Mouse (Mus musculus): ENCODE measurements around the gene Uck1.
A peak's percentile ranks its signal among the peaks of the same experiment; 100 is the strongest.
"Not testable (repeated sequence)": the region's sequence is repeated elsewhere in the genome, so short reads cannot be mapped to it uniquely, and the experiment has no call there.

The Uck1 gene

DNA sequence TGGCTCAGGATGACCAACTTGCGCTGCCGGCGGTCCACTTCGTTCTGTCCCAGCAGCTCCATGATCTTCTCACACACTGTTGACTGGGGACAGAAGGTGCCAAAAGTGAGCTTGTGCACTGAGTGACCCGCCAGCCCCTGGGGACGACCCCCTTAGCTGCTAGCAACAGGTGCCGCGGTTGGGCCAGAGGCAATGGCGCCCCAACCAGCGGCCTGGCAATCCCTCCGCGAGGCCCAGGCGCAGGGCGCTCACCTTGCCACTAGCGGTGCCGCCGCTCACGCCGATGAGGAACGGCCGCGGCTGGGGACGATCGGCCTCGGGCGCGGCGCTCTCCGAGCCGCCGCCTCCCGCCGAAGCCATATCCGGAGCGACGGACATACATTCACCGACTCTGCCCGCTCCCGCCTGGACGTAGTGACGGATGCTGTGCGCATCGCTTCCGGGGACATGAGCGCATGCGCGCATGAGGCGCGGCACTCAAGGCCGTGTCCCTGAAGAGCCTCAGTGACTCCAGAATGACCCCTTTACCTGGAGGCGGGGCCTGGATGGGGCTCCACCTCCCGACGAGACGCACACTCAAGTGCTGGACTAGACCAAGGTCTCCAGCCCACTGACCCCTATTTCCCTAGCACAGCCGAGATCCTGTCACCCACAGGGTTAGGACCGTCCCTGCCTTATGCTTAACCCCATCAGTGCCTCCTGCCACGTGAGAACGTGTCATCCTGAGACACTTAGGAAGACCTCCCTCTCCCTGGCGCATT lies at the start of gene Uck1:
Uck1 (minus strand) TSS at position 503 of the 761 bp plus-strand sequence.
- peak; percentile 91 to 94 for DNase-seq

DNA sequence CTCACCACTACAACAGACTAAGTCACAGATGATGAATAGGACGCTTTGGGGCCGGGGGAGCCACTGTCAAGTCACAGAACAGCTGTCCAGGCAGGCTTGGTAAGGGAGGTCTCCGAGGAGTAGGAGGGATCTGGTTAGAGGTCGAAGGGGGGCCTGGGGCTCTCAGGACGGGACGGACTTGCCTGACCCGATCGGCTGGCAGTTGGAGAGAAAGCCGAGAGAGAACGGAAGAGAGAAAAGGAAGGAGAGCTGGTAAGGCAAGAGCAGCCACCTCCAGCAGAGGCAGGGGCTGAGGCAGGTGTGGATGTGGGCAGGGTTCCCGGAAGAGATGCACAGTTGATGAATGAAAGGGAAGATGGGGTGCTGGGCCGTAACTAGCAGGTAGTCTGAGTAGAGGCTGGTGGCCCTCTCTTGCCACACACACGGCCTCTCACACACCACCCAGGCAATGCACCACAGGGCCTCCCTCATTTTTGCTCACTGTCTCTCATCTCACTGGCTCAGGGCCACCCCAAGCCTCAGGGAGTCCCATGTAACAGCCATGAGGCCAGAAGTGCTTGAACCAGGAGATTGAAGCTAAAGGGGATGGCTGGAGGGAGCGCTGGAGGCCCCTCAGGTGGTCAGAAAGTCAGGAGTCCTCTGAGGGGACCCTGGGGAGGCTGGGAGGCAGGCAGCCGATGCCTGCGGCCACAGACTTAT lies 49.1 kb upstream of the Uck1 start:
- DNase-seq: no peak

DNA sequence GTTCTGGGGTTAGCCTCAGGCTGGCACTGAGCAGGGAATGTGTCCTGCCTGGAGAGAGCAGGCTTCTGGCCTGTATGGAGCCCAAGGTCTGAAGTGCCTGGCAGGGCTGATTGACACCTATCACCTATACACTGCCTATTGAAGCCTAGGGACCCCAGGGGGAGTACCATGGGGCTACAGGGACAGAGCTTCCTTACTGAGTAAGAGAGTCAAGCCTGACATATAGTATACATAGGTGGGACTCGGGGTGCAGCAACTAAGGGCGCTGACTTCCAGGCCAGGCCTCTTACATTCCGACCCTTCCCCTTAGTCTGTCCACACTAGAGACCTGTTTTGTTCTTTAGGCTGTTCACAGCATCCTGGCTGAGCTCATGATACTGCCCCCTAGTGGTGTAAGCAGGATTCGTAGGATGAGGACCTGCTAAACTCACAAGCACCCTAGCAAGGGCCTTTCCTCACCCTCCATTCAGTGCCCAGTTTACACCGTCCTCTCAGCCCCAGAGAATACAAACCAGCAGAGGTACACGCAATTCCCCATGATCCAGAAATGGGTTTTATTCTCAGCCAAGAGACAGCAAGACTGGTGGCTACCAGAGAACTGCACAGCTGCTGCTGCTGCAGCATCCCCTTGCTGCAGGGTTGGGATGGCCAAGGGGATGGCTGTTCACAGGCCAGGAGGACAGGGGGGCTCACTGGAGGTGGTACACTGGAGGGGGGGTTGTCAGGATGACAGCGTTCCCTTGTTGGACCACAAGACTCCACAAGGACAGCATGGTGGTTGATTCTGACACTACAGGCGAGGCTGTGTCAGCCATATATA lies 48.2 kb upstream of the Uck1 start:
- peak in 1 of 2 experiments; percentile 64 for DNase-seq

DNA sequence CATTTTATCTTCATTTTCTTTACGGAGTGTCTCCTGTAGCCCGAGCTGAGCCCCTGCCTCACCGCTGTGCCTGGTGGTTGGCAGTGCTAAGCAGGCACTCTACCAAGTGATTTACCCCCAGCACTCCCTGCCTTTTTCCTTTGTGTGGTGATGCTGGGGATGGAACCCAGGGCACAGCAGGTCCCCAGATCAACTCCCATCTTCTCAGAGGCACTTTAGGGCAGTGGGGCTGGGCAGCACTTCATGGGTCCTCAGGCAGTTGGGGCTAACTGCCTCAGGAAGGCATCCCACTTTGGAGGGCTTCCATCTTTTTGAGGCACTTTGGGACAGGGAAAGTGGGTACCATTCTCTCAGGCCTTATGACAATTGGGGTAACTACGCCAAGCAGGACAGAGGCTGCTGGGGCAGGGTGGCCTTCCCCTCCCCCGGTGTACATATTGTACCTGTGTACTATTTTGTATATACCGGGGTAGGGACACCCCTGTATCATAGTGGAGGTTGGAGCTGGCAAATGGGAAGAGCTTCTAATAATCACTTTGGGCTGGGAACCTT lies 47.4 kb upstream of the Uck1 start:
- DNase-seq: no peak

DNA sequence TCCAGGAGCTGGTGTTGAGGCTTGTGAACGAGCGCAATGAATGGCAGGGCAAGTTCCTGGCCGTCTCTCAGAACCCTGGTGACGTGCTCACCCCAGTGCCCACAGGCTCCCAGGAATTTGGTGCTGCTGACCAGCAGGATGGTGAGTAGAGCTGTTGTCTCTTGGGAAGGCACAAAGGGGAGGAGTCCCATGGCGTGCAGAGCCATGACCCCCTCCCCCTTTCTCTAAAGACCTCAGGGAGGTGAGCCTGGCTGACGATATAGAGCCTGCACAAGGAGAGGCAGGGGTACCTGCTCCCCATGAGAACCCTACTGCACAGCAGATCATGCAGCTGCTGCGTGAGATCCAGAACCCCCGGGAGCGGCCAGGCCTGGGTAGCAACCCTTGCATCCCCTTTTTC lies 46.2 kb upstream of the Uck1 start:
- no peak for DNase-seq

DNA sequence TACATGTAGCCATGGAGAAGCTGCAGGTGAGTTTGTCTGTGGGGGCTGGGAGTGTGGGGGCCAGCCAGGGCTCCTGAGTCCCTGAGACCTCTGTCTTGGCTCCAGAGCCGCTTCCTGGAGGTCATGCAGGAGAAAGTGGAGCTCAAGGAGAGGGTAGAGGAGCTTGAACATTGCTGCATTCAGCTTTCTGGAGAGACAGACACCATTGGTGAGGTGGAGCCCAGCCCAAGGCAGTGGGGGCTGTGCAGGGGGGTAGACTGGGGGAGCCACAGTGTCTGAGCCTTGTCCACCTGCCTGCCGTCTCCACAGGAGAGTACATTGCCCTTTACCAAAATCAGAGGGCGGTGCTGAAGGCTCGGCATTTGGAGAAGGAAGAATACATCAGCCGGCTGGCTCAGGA lies 45.7 kb upstream of the Uck1 start:
- DNase-seq: no peak

DNA sequence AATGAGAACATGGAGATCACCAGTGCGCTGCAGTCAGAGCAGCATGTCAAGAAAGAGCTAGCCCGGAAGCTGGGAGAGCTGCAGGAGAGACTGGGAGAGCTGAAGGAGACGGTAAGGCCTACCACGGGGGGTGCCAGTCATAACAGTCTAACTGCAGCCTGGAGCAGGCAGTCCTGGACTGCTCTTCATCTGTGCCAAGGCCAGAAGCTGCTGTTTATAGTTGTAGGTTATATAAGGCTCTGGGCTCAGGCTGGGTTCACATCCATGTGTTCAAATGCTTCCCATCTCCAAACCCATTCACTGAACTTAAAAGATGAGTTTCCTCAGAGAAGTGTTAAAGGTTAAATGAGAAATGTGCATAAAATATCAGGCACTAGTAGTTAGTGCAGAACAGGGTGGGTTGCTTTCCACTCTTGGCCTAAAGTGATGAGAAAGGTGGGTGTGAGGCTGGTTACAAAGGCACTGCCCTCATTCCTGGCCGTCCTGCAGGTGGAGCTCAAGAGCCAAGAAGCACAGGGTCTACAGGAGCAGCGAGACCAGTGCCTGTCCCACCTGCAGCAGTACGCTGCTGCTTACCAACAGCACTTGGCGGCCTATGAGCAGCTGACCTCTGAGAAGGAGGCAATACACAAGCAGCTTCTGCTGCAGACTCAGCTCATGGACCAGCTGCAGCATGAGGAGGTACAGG lies 44.3 kb upstream of the Uck1 start:
- DNase-seq: peak; percentile 53 to 70

DNA sequence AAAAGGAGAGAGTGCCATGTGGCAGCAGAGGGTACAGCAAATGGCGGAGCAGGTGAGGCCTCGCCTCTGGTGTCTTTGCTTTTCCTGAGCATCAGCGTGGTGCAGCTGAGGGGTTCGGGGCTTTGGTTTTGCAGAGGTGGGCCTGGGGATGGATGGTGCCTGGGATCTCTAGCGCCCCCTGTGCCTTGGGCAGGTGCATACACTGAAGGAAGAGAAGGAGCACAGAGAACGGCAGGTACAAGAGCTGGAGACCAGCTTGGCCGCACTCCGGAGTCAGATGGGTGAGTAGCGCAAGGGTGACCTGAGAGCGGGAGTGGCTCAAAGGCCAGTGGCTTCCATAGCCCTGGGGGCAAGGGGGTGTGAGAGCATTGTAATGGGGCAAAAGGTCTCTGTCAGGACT lies 43.0 kb upstream of the Uck1 start:
- DNase-seq: peak in 1 of 2 experiments; percentile 25

DNA sequence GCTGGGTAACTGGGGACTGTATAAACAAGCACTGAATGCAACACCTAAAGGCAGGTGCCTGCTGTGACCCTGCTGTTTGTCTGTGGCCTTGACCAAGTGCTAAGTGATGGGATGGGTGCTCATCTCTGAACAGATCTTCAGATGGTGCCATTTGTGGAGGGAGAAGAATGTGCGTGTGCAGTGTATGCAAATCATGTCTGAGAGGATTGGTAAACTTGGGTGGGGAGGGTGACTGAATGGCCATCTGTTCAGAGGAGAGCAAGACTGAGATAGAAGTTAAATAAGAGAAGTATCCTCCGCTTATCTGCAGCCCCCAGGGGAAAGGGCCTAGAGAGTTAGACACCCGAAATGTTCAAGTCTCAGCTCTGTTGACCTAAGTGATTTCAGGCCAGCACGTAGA lies 39.5 kb upstream of the Uck1 start:
- DNase-seq: no peak

DNA sequence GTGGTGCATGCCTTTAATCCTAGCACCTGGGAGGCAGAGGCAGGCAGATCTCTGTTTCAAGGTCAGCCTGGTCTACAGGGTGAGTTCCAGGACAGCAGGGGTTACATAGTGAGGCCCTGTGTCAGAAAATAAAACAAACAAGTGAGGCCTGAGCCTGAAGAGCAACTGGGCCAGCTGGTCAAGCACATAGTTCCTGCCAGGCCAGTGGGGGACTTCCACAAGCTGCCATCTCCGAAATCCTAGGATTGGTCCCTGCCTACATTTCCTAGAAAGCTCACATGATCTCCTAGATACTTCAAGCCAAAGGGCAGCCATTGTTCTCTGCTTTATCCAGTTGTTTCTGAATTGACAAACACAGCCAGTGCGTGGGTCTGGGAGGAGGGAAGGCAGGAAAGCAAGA lies 35.9 kb upstream of the Uck1 start:
- not testable (repeated sequence) for DNase-seq

DNA sequence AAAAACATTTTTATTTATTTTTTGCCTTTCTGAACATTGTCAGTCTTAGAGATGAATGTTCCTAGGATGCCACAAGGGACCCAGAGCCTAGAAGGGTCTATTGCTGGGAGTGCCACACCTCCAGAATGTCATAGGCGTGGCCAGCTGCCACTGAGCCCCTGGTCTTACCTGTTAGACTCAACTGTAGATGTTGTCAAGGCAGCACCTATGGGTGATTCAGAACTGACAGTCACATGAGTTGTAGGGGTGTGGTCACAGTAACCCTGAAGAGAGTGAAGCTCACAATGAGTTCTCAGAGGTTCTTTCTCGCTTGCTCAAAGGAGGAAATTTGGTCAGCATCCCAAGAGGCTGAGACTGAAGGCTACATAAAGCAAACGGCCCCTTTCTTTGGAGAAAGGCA lies 35.3 kb upstream of the Uck1 start:
- DNase-seq: no peak

DNA sequence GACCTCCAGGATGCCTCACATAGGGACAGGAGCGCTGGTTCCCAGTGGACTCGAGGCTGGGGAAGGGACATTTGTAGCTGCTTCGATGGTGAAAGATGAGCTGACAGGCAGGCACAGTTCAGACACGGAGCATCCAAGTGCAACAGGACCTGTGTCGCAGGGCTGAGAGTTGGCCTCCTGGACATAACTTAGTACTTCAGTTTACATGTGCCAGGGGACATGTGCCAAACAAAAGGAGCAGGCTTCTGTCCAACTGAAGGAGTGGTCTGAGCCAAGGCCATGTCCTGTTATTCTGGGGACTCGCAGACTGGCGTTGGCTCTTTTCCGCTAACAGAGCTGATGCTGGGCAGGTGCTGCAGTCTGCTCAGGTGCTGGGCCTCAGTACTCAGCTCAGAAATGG lies 34.4 kb upstream of the Uck1 start:
- DNase-seq: peak; percentile 36 to 38

DNA sequence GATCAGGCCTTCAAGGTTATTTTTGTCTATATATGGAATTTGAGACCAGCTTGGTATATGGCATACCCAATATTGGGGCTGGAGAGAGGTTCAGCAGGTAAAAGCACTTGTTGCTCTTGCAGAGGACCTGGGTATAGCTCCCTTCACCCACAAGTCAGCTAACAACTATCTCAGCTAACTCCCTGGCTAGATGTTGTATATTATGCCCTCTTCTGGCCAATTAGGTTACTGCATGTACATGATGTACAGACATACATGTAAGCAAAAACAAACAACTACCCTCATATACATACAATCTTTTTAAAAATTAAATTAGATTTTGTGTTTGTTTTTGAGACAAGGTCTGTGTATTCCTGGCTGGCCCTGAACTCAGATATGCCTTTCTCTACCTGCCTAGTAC lies 29.6 kb upstream of the Uck1 start:
- DNase-seq: no peak

DNA sequence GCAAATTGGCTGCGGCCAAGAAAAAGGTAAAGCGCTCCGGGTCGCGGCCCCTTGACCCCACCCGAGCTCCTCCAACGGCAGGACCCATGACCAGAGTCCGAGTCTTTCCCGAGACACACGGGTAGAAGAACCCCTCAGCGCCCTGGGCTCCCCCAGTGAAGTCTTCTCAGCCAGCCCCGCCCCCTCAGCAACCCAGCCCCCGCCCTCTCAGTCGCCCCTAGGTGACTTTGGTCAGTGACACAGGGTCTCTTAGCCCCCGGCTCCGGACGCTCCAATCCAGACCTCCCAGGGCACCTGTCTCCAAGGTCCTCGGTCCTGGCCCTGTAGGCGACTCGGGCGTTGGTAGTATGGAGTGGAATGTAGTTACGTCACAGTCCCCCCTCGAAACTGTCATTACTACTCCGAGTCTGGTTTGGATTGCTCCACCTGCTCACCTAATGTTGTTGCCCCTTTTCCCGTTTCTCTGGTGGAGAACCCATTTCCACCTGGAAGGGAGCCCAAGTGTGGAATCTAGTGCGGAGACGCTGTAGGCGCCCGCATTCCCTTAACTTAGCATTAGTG lies 28.5 kb upstream of the Uck1 start:
- no peak for DNase-seq

DNA sequence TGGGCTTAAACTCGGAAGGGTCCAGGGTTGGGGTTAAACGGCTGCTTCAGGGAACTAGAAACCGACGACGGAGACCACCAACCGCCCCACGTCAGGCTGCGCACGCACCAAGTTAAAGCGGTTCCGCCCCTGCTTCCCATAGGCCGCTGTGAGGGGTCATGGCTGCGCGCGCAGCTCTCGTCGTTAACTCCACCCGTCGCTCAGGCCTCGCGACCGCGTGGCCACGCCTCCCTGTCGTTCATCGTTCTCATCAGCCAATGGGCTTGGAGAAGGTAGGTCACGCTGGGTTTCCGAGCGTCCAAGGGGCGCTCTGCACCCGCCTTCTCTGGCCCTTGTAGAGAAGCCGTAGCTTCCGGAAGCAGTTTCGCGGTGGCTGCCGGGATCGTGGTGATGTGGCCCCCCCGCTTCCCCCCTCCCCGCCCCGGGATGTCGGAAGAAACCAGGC lies 28.0 kb upstream of the Uck1 start, which contains the start of gene Swi5:
Swi5 (minus strand) TSS at position 153 of the 445 bp plus-strand sequence.
- peak; percentile 99 for DNase-seq

DNA sequence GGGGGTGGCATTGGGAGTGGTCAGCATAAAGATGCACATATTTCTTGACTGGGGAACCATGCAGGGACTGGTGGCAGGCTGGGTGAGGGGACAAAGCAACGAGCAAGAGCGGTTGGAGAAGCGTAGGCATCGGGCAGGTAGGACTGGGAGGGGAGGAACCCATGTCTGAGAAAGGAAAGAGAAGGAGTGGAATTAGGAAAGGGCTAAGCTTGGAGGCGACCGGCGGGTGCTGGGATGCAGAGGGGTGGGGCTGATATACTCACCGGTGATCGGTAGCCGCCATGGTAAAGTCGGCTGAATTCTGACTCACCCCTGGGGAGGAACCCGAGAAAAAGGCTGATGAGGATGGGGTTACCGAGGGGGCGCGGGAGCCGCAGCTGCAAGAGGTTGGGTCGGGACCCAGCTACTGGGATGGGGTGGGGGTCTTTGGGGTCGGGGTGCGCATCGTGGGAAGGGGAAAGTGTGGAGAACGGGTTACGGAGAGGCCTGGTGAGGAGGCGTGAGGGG lies 27.4 kb upstream of the Uck1 start, which contains the start of gene Golga2:
Golga2 (plus strand) TSS at position 51 of the 507 bp plus-strand sequence.
- no peak for DNase-seq

DNA sequence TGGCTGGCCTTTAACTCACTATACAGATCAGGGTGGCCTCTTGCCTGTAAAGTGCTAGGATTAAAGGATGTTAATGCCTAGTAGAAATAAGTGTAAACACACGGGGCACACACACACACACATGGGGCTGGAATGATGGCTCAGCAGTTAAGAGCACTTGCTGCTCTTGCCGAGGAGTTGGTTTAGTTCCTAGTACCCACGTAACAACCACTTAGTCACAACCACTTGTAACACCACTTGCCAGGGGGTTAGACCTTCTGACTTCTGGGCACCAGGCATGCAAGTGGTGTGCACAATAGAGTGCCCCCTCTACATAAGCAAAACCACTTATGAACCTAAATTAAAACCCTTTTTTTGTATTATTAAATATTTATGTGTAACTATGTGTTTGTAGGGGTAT lies 24.0 kb upstream of the Uck1 start:
- DNase-seq: no peak

DNA sequence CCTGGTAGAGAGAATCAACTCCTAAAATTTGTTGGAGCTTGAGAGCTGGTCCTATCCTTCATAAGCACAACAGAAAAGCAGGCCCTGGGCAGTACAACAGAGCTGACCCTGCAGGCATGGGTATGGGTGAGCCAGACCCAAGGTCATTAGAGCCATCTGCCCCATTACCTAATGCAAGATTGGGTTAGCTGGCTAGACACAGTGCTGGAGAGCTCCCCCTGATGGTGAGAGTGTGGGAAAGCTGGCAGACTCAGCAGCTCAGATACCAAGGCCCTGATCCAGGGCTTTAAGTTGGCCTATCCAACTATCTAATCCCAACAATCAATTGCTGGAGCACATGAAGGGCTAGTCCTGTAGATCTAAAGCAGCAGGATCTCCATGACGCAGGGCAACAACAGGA lies 22.8 kb upstream of the Uck1 start:
- peak; percentile 57 to 70 for DNase-seq

DNA sequence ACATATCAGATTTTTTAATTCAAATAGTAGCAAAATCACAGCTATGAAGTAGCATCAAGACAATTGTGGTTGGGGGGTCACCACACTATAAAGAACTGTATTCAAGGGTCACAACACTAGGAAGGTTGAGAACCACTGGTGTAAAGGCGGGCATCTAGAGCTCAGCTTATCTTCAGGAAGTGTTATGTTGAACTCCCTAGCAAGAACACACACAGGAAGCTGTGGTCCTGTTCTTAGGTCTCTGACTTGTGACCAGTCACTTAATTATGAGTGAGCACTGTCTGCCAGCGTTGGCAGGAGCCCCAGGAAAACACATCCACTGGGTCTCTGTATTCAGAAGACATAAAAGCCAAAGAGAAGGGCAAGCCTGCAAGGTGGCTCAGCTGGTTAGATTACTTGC lies 22.3 kb upstream of the Uck1 start:
- DNase-seq: no peak

DNA sequence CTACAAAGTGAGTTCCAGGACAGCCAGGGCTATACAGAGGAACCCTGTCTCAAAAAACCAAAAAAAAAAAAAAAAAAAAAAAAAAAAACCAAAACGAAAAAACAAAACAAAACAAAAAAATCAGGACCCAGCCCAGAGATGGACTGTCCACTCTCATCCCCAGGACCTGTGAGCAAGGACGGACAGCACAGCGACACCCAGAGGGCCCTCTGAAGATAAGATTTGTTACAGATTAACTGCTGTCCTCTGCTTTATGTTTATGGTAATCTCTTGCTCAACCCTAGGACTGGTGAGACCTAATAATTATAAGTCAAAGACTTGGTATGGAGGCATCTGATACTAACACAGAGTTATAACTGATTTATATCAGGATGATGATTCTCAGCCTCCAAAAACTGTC lies 15.9 kb upstream of the Uck1 start:
- no peak for DNase-seq

DNA sequence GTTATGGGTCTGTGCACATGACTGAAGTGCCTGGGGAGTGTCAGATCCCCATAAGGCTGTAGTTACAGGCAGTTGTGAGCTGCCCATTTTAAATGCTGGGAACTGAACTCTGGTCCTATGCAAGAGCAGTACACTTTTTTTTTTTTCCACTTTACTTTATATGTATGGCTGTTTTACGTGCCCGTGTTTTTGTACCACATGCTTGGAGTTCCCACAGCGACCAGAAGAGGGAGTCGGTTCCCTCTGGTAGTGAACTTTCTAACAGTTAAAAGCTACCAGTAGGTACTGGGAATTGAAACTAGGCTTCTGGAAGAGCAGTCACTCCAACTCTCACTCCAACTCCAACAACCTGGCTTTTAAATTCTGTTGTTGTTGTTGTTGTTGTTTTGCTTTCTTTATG lies 676 bp upstream of the Uck1 start:
- peak in 1 of 2 experiments; percentile 63 for DNase-seq

Measured in lung, postnatal 4 days (tissue).